Mouse (Mus musculus): ENCODE data around the gene Zfand2b. TPM values are rescaled to one million over a fixed set of nuclear protein-coding genes. Genes with fewer than 3 reads are reported as not detected.

Gene Zfand2b
- total RNA-seq (2012; rRNA removed) (30.5 and 40.7 TPM in 2 replicates), total RNA-seq (2014; rRNA removed) (14.1 and 15.7 TPM in 2 replicates), polyA plus RNA-seq (2012; ENCODE audit: insufficient read length, low read depth) (19.5 and 20.9 TPM in 2 replicates)

DNA sequence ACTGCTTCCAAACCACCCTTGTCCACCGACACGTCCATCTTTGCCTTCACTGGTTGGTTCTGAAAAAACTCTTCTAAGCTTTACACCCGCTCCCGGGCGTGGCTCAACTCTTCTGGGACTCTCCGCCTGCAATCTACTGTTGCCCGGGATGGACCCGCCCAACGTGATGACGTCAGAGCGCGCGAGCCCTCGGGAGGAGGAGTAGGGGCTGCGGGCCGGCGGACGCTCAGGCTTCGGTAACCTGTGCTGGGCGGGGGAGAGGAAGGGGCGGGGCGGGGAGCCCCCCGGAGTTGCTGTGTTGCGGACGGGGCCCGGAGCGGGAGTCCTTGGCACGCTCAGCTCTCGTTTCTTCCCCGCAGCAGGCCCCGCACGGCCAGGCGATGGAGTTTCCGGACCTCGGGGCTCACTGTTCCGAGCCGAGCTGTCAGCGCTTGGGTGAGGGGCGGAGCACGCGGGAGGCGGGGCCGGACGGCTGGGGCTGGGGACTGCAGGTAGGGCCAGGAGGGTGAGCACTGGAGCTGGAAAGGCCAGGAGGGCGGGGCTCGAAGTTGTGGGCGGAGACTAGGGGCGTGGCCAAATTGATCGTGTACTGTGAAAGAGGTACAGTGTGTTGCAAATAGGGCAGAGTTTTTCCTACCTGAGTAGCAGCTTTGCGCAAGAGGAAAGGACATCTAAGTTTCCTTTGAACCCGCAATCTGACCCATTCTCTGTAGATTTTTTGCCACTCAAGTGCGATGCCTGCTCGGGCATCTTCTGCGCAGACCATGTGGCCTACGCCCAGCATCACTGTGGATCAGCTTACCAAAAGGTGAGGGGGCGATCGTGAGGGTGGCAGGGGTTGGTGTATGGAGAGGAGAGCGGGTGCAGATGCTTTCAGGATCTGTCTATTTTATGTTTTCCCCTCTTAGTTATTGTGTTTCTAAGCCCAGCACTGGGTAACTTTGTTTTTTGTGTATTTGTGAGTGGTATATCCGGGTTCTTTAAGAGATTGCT lies at the start of gene Zfand2b:
TSS of gene Zfand2b (plus strand) at position 175 of the 993 bp plus-strand sequence.
- H3K79me2 ChIP-seq (replicated peaks; ENCODE audit: control insufficient read depth, extremely low read depth, insufficient read depth, poor library complexity, severe bottlenecking), result no peaks in the 10 kb centered on the region
- in situ Hi-C loops (cut with MboI; ENCODE audit: low pct_ligation_motif_present, low pct_unique_long_range_greater_than_20kb, low sequenced_read_pairs) (no loop called here), dilution Hi-C loops (cut with MboI; ENCODE audit: extremely low pct_ligation_motif_present, extremely low pct_unique_long_range_greater_than_20kb, low sequenced_read_pairs) (no loop called here)
- peaks cover 39 to 43% of the 10 kb centered on the region in 2 experiments for H3K36me3 ChIP-seq (replicated peaks in 1 of 2; ENCODE audit: control insufficient read depth in 1 of 2, insufficient read depth in 1 of 2, low read length in 1 of 2)
- peak within 1 kb of the TSS; percentile 77 for H3K4me2 ChIP-seq (ENCODE audit: insufficient read depth, low read depth, poor library complexity, severe bottlenecking)
- H3K4me1 ChIP-seq (ENCODE audit: control insufficient read depth in 1 of 2, insufficient read depth in 2 of 2), result peaks cover 6 to 25% of the 10 kb centered on the region in 2 experiments
- H3K4me3 ChIP-seq (replicated peaks in 1 of 3; ENCODE audit: low read depth in 2 of 3, low read length in 2 of 3, poor library complexity in 1 of 3), result peak within 1 kb of the TSS; percentile 55 to 67 (median 66)
- peak; percentile 84 for TF ChIP-seq POLR2A (IDR thresholded peaks at IDR 0.05; ENCODE audit: low read depth, low read length)
- 0 out of 2 replicates have a peak, but pooled peaks have one; percentile 60 for TF ChIP-seq E2F4 (IDR thresholded peaks at IDR 0.05; ENCODE audit: insufficient replicate concordance, low read depth, low read length)
- TF ChIP-seq CTCF (conservative IDR thresholded peaks at IDR 0.05 in 1 of 2, IDR thresholded peaks at IDR 0.05 in 1 of 2; ENCODE audit: low read depth in 2 of 2, low read length in 2 of 2), result peak in 1 of 2 experiments; percentile 4; a peak in 1 of 4 replicates
- TF ChIP-seq RCOR1 (conservative IDR thresholded peaks at IDR 0.05; ENCODE audit: low read depth, low read length), result 0 out of 2 replicates have a peak, but pooled peaks have one; percentile 44
- TF ChIP-seq JUN (IDR thresholded peaks at IDR 0.05; ENCODE audit: insufficient read depth, low read depth, low read length), result 0 out of 2 replicates have a peak, but pooled peaks have one; percentile 3
- TF ChIP-seq USF1 (IDR thresholded peaks at IDR 0.05; ENCODE audit: low read depth, low read length), result no peak
- TF ChIP-seq NRF1 (IDR thresholded peaks at IDR 0.05; ENCODE audit: low read depth, low read length), result peak; percentile 38
- peak; percentile 53 for TF ChIP-seq ELF1 (IDR thresholded peaks at IDR 0.05; ENCODE audit: low read depth, low read length)
- TF ChIP-seq MAZ (IDR thresholded peaks at IDR 0.05; ENCODE audit: low read depth, low read length), result peak; percentile 94
- no peak for TF ChIP-seq MAFK (IDR thresholded peaks at IDR 0.05; ENCODE audit: insufficient replicate concordance, low read length)
- peak; percentile 16; the same call in 1 of the 2 replicates for TF ChIP-seq CHD2 (IDR thresholded peaks at IDR 0.05; ENCODE audit: low read length)
- peak; percentile 71; the same call in 1 of the 2 replicates for TF ChIP-seq POLR2AphosphoS2 (IDR thresholded peaks at IDR 0.05; ENCODE audit: low read depth, low read length)
- TF ChIP-seq NELFE (IDR thresholded peaks at IDR 0.05; ENCODE audit: low read depth, low read length), result peak; percentile 78; the same call in 1 of the 2 replicates
- TF ChIP-seq PAX5 (IDR thresholded peaks at IDR 0.05; ENCODE audit: low read length), result no peak
- TF ChIP-seq TCF12 (IDR thresholded peaks at IDR 0.05; ENCODE audit: low read depth, low read length), result peak; percentile 89
- TF ChIP-seq ZKSCAN1 (IDR thresholded peaks at IDR 0.05; ENCODE audit: borderline replicate concordance, low read depth, low read length), result no peak
- TF ChIP-seq SIN3A (IDR thresholded peaks at IDR 0.05; ENCODE audit: low read length), result peak; percentile 58; the same call in 1 of the 2 replicates
- peak; percentile 50; the same call in 1 of the 2 replicates for TF ChIP-seq ZNF384 (IDR thresholded peaks at IDR 0.05; ENCODE audit: low read depth, low read length)
- peak; percentile 56 for TF ChIP-seq HCFC1 (IDR thresholded peaks at IDR 0.05; ENCODE audit: low read depth, low read length)
- peak; percentile 88 for TF ChIP-seq ZMIZ1 (IDR thresholded peaks at IDR 0.05; ENCODE audit: low read depth, low read length)
- TF ChIP-seq CHD1 (IDR thresholded peaks at IDR 0.05; ENCODE audit: low read depth, low read length), result no peak
- TF ChIP-seq MEF2A (IDR thresholded peaks at IDR 0.05; ENCODE audit: borderline replicate concordance, low read depth, low read length), result peak; percentile 69
- TF ChIP-seq MXI1 (IDR thresholded peaks at IDR 0.05; ENCODE audit: low read depth, low read length), result peak; percentile 60; the same call in 1 of the 2 replicates
- no peak for TF ChIP-seq EP300 (IDR thresholded peaks at IDR 0.05; ENCODE audit: low read length)
- 0 out of 2 replicates have a peak, but pooled peaks have one; percentile 63 for TF ChIP-seq TBP (conservative IDR thresholded peaks at IDR 0.05; ENCODE audit: low read depth, low read length)
- peak; percentile 78 for TF ChIP-seq BHLHE40 (IDR thresholded peaks at IDR 0.05; ENCODE audit: low read depth, low read length)
- peak; percentile 60; the same call in 1 of the 2 replicates for TF ChIP-seq KAT2A (IDR thresholded peaks at IDR 0.05; ENCODE audit: insufficient replicate concordance, low read length)
- TF ChIP-seq MYC (IDR thresholded peaks at IDR 0.05; ENCODE audit: low read depth, low read length), result peak; percentile 63
- peak within 1 kb of the TSS; percentile 67; the same call in 1 of the 2 replicates for H3K27ac ChIP-seq (ENCODE audit: insufficient read depth, low read depth)
- peak within 1 kb of the TSS; percentile 71 for H3K9ac ChIP-seq (ENCODE audit: insufficient read depth, low read depth)
- no peaks in the 10 kb centered on the region for H3K9me3 ChIP-seq (replicated peaks; ENCODE audit: low read length)
- DNase-seq (ENCODE audit: extremely low read depth), result peak; percentile 94
- no peaks in the 10 kb centered on the region for H3K27me3 ChIP-seq (replicated peaks)
